Mouse (Mus musculus): ENCODE results near the gene Hist1h2ai. TPM values are rescaled to one million over a fixed set of nuclear protein-coding genes. Genes with fewer than 3 reads are reported as not detected.

The Hist1h2ai gene
- 11.5 and 14.4 TPM in 2 replicates for polyA plus RNA-seq (2012; rRNA removed)

GRCm38 (mm10) chr13:21715864-21716539 is at the start of gene Hist1h2ai, which contains the start of gene Hist1h2bl:
Gene Hist1h2ai, plus strand, starts transcription at chr13:21716422.
Gene Hist1h2bl, minus strand, starts transcription at chr13:21716143.

GRCm38 (mm10) chr13:21677305-21677704 is 38.9 kb upstream of the Hist1h2ai start, which contains the start of gene Olfr1360:
Gene Olfr1360, minus strand, starts transcription at chr13:21677405.

GRCm38 (mm10) chr13:21697811-21698210 is 18.4 kb upstream of the Hist1h2ai start, which contains the start of gene Olfr1359:
Gene Olfr1359, plus strand, starts transcription at chr13:21698111.

GRCm38 (mm10) chr13:21717397-21718357 is 1.5 kb downstream of the Hist1h2ai start, which contains the start of gene Hist1h3h:
Gene Hist1h3h, plus strand, starts transcription at chr13:21717659.

GRCm38 (mm10) chr13:21721757-21722372 is 5.6 kb downstream of the Hist1h2ai start, which contains the start of gene Hist1h2bm:
Gene Hist1h2bm, plus strand, starts transcription at chr13:21722044.

GRCm38 (mm10) chr13:21734906-21735767 is 18.9 kb downstream of the Hist1h2ai start, which contains the start of gene Hist1h4j:
Gene Hist1h4j, plus strand, starts transcription at chr13:21735064.

GRCm38 (mm10) chr13:21750159-21751017 is 34.2 kb downstream of the Hist1h2ai start, which contains the start of gene Hist1h4k:
Gene Hist1h4k, minus strand, starts transcription at chr13:21750505.

GRCm38 (mm10) chr13:21753524-21754285 is 37.5 kb downstream of the Hist1h2ai start, which contains the start of the genes Hist1h2ak and Hist1h2bn:
Gene Hist1h2ak, minus strand, starts transcription at chr13:21753827.
Gene Hist1h2bn, plus strand, starts transcription at chr13:21754123.

Other genes starting within 250 kb of the Hist1h2ai start
- 0.96 and 0.98 TPM in 2 replicates for gene Nkapl, start 247.9 kb upstream of the Hist1h2ai start, polyA plus RNA-seq (2012; rRNA removed)
- gene Zkscan4, start 237.5 kb upstream of the Hist1h2ai start, polyA plus RNA-seq (2012; rRNA removed) = 5.1 and 5.3 TPM in 2 replicates
- not detected in 2 replicates for gene Gm10065, start 237.0 kb upstream of the Hist1h2ai start, polyA plus RNA-seq (2012; rRNA removed)
- 0.29 and 0.33 TPM in 2 replicates for gene AK157302, start 221.2 kb upstream of the Hist1h2ai start, polyA plus RNA-seq (2012; rRNA removed)
- 4.1 and 4.4 TPM in 2 replicates for gene Gm11273, start 215.0 kb upstream of the Hist1h2ai start, polyA plus RNA-seq (2012; rRNA removed)
- gene Zkscan8, start 185.3 kb upstream of the Hist1h2ai start, polyA plus RNA-seq (2012; rRNA removed) = 10.2 and 11.0 TPM in 2 replicates
- gene Olfr1366, start 173.6 kb upstream of the Hist1h2ai start, polyA plus RNA-seq (2012; rRNA removed) = not detected in 2 replicates
- not detected in 2 replicates for gene Olfr1535, start 156.5 kb upstream of the Hist1h2ai start, polyA plus RNA-seq (2012; rRNA removed)
- gene Olfr1364, start 134.7 kb upstream of the Hist1h2ai start, polyA plus RNA-seq (2012; rRNA removed) = not detected in 2 replicates
- gene Olfr1362, start 102.4 kb upstream of the Hist1h2ai start, polyA plus RNA-seq (2012; rRNA removed) = not detected in 2 replicates
- not detected in 2 replicates for gene Olfr11, start 73.9 kb upstream of the Hist1h2ai start, polyA plus RNA-seq (2012; rRNA removed)
- not detected in 2 replicates for gene Olfr1361, start 53.0 kb upstream of the Hist1h2ai start, polyA plus RNA-seq (2012; rRNA removed)
- gene Olfr1360, start 39.0 kb upstream of the Hist1h2ai start, polyA plus RNA-seq (2012; rRNA removed) = not detected in 2 replicates
- not detected in 2 replicates for gene Olfr1359, start 18.3 kb upstream of the Hist1h2ai start, polyA plus RNA-seq (2012; rRNA removed)
- gene Hist1h2bl, start 279 bp upstream of the Hist1h2ai start, polyA plus RNA-seq (2012; rRNA removed) = 6.6 and 13.7 TPM in 2 replicates
- 23.9 and 36.2 TPM in 2 replicates for gene Hist1h3h, start 1.2 kb downstream of the Hist1h2ai start, polyA plus RNA-seq (2012; rRNA removed)
- gene Hist1h2bm, start 5.6 kb downstream of the Hist1h2ai start, polyA plus RNA-seq (2012; rRNA removed) = 6.2 and 11.0 TPM in 2 replicates
- gene Hist1h4j, start 18.6 kb downstream of the Hist1h2ai start, polyA plus RNA-seq (2012; rRNA removed) = 11.4 and 17.3 TPM in 2 replicates
- gene Hist1h4k, start 34.1 kb downstream of the Hist1h2ai start, polyA plus RNA-seq (2012; rRNA removed) = 23.8 and 36.9 TPM in 2 replicates
- gene Hist1h2ak, start 37.4 kb downstream of the Hist1h2ai start, polyA plus RNA-seq (2012; rRNA removed) = 18.5 and 25.0 TPM in 2 replicates
- 5.4 and 11.4 TPM in 2 replicates for gene Hist1h2bn, start 37.7 kb downstream of the Hist1h2ai start, polyA plus RNA-seq (2012; rRNA removed)
- 3.8 and 6.4 TPM in 2 replicates for gene Hist1h1b, start 64.2 kb downstream of the Hist1h2ai start, polyA plus RNA-seq (2012; rRNA removed)
- 22.6 and 39.5 TPM in 2 replicates for gene Hist1h3i, start 66.9 kb downstream of the Hist1h2ai start, polyA plus RNA-seq (2012; rRNA removed)
- 4.9 and 9.4 TPM in 2 replicates for gene Hist1h2an, start 70.8 kb downstream of the Hist1h2ai start, polyA plus RNA-seq (2012; rRNA removed)
- 1.1 and 1.5 TPM in 2 replicates for gene Hist1h2bp, start 71.0 kb downstream of the Hist1h2ai start, polyA plus RNA-seq (2012; rRNA removed)
- gene Hist1h2bq, start 93.8 kb downstream of the Hist1h2ai start, polyA plus RNA-seq (2012; rRNA removed) = 8.2 and 8.5 TPM in 2 replicates
- gene Hist1h2ao, start 94.0 kb downstream of the Hist1h2ai start, polyA plus RNA-seq (2012; rRNA removed) = 0.21 TPM in 1 of 2 replicates, not detected in the other
- gene Hist1h4m, start 95.3 kb downstream of the Hist1h2ai start, polyA plus RNA-seq (2012; rRNA removed) = 0.50 TPM in 1 of 2 replicates, not detected in the other
- gene Hist1h4n, start 115.8 kb downstream of the Hist1h2ai start, polyA plus RNA-seq (2012; rRNA removed) = 20.1 and 31.8 TPM in 2 replicates
- gene Hist1h2ap, start 117.1 kb downstream of the Hist1h2ai start, polyA plus RNA-seq (2012; rRNA removed) = 31.6 and 43.2 TPM in 2 replicates
- gene Hist1h2br, start 117.3 kb downstream of the Hist1h2ai start, polyA plus RNA-seq (2012; rRNA removed) = 3.8 and 12.2 TPM in 2 replicates
- gene Zfp184, start 228.7 kb downstream of the Hist1h2ai start, polyA plus RNA-seq (2012; rRNA removed) = 13.1 and 15.7 TPM in 2 replicates

Data from central nervous system, embryonic 14 days (tissue).